Mouse (Mus musculus): ENCODE results near the gene Pdzd3.

The Pdzd3 gene

DNA sequence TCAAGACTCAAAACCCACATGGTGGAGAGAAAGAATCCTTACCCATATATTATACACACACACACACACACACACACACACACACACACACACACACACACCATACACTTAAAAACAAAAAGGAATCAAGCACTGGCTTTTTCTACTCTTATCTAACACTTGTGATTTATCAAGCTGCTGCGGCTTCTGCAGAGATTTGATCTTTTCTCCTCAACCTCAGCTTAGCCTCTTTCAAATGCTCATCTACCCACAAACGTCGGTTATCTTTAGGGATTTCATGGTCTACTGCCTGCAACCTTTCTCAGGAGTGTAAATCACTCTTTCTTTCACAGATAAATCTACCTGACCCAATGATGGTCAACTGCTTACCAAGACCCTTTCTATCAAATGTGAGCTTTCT lies 50.8 kb downstream of the Pdzd3 start:
- DNase-seq (ENCODE audit: low read depth, low spot score) = no peak

GRCm38 (mm10) chr9:44199580-44199979 lies 51.7 kb downstream of the Pdzd3 start:
- DNase-seq (ENCODE audit: low read depth, low spot score) = no peak

GRCm38 (mm10) chr9:44199166-44199565 lies 52.1 kb downstream of the Pdzd3 start:
- no peak for DNase-seq (ENCODE audit: low read depth, low spot score)
